Comparison of ENCODE assay signal across 16 mouse cellular contexts in genomic region chr6:54010362-54010761, GRCm38 (mm10). TPM values are rescaled to one million over a fixed set of nuclear protein-coding genes. Genes with fewer than 3 reads are reported as not detected.
"Had no signal": no experiment of that assay in that cellular context is flagged by ENCODE, and none has a peak within 500 bp of the region (broad histone marks: within the 10 kb centered on the region; RNA-seq: fewer than 3 reads in every experiment).

No protein-coding gene starts in this region.

- H3K9me3 ChIP-seq: kidney, embryonic 15.5 days; limb, embryonic 15.5 days; liver, embryonic 12.5 days; midbrain, embryonic 12.5 days; neural tube, embryonic 15.5 days; stomach, embryonic 15.5 days had no signal

- DNase-seq: kidney, adult 2 months; kidney, postnatal 14 days; left cerebral cortex, postnatal 4 days; lung, postnatal 4 days; thymus, adult 2 months; thymus, postnatal 25 days had no signal

- H3K4me1 ChIP-seq: kidney, embryonic 15.5 days; liver, embryonic 12.5 days; stomach, embryonic 15.5 days had no signal

- H3K36me3 ChIP-seq: kidney, embryonic 15.5 days; limb, embryonic 15.5 days; liver, embryonic 12.5 days; midbrain, embryonic 12.5 days; neural tube, embryonic 15.5 days; stomach, embryonic 15.5 days had no signal

- H3K27ac ChIP-seq: kidney, embryonic 15.5 days; limb, embryonic 15.5 days; liver, embryonic 12.5 days; midbrain, embryonic 12.5 days; neural tube, embryonic 15.5 days; stomach, embryonic 15.5 days had no signal

- H3K4me2 ChIP-seq: kidney, embryonic 15.5 days; limb, embryonic 15.5 days; liver, embryonic 12.5 days; midbrain, embryonic 12.5 days; neural tube, embryonic 15.5 days; stomach, embryonic 15.5 days had no signal

- H3K9ac ChIP-seq: kidney, embryonic 15.5 days; limb, embryonic 15.5 days; liver, embryonic 12.5 days; midbrain, embryonic 12.5 days; neural tube, embryonic 15.5 days; stomach, embryonic 15.5 days had no signal

- ATAC-seq: intestine, embryonic 16.5 days; liver, embryonic 12.5 days; lung, postnatal 0 days had no signal

- H3K4me3 ChIP-seq: kidney, embryonic 15.5 days; limb, embryonic 15.5 days; liver, embryonic 12.5 days; midbrain, embryonic 12.5 days; neural tube, embryonic 15.5 days; stomach, embryonic 15.5 days had no signal

- H3K27me3 ChIP-seq: limb, embryonic 15.5 days; liver, embryonic 12.5 days; stomach, embryonic 15.5 days had no signal

RNA-seq across cellular contexts. Expression of gene Cpvl, which starts 31.9 kb away (rescaled TPM):
- polyA plus RNA-seq: liver, embryonic 12.5 days; liver, embryonic 16.5 days; midbrain, embryonic 12.5 days; spleen, adult 2 months; thymus, adult 2 months had no signal
